Mouse (Mus musculus) midbrain, embryonic 14.5 days (tissue): ENCODE measurements around the gene Aspg. TPM values are rescaled to one million over a fixed set of nuclear protein-coding genes. Genes with fewer than 3 reads are reported as not detected.

Experiments
- ATAC-seq: fragments of 200-750 bp; cut with Nextera tagmentation; 2 replicates; pipeline ENCODE4 v1.8.0; 2017; ENCODE audit warnings: moderate number of reproducible peaks, moderate library complexity; ENCODE audit not compliant: low FRiP score, low TSS enrichment
- DNase-seq: peaks from one replicate; pipeline ENCODE4 v3.0.0-alpha.2; 2015
- H3K27ac ChIP-seq: fragments of 300-500 bp; sonication (generic); replicated peaks from 2 replicates; pipeline ENCODE4 v1.5.1; 2014; ENCODE audit warnings: mild to moderate bottlenecking, low read depth, low read length, moderate library complexity
- H3K27me3 ChIP-seq: fragments of 300-500 bp; sonication (generic); 2 replicates; pipeline ENCODE4 v1.6.1; 2014; ENCODE audit warnings: low read length, control low read depth, mixed read lengths; ENCODE audit not compliant: control insufficient read depth, insufficient read depth
- H3K36me3 ChIP-seq: fragments of 300-500 bp; sonication (generic); 2 replicates; pipeline ENCODE4 v1.6.1; 2014; ENCODE audit warnings: low read length, control low read depth; ENCODE audit not compliant: control insufficient read depth, insufficient read depth
- H3K4me1 ChIP-seq: fragments of 300-500 bp; sonication (generic); 2 replicates; pipeline ENCODE4 v1.6.1; 2014; ENCODE audit warnings: mild to moderate bottlenecking, antibody characterized with exemption, low read length, control low read depth; ENCODE audit not compliant: control insufficient read depth, insufficient read depth
- H3K4me2 ChIP-seq: fragments of 300-500 bp; sonication (generic); 2 replicates; pipeline ENCODE4 v1.6.1; 2014; ENCODE audit warnings: mild to moderate bottlenecking, low read length, moderate library complexity
- H3K4me3 ChIP-seq: fragments of 300-500 bp; sonication (generic); replicated peaks from 2 replicates; pipeline ENCODE4 v1.5.1; 2014; ENCODE audit warnings: low read depth, low read length
- H3K9ac ChIP-seq: fragments of 300-500 bp; sonication (generic); replicated peaks from 2 replicates; pipeline ENCODE4 v1.6.1; 2014; ENCODE audit warnings: mild to moderate bottlenecking, low read length, moderate library complexity
- H3K9me3 ChIP-seq: fragments of 300-500 bp; sonication (generic); 2 replicates; pipeline ENCODE4 v1.6.1; 2016; ENCODE audit warnings: low read length, control low read depth, mixed read lengths; ENCODE audit not compliant: control insufficient read depth
- WGBS: fragments of 180-500 bp; shearing (Covaris S2); extraction: QIAGEN DNeasy Blood & Tissue Kit; methylation state at CpG from one replicate; pipeline ENCODE4 v1.1.7; 2014; 5-methylcytosine and 5-hydroxymethylcytosine counted together
- polyA plus RNA-seq: library from polyadenylated mRNA; unstranded; fragments of >200 nt; fragmentation: Nextera tagmentation; extraction: Ambion mirVana; gene quantifications from 2 replicates; pipeline ENCODE4 v1.2.1, GENCODE M21; 2014

Aspg gene
- polyA plus RNA-seq, 1 experiment from 2014 or later: not detected

- 87% methylated on average over 8 of the region's 8 CpGs for WGBS
- H3K36me3 ChIP-seq: no peaks in the 10 kb centered on the region
- no peak overlapping the region for H3K9ac ChIP-seq
- H3K4me3 ChIP-seq: no peak overlapping the region
- no peak for DNase-seq
- no peaks in the 10 kb centered on the region for H3K9me3 ChIP-seq
- H3K27me3 ChIP-seq: no peaks in the 10 kb centered on the region
- no peak overlapping the region for H3K4me2 ChIP-seq
- no peak for ATAC-seq
- no peak overlapping the region for H3K27ac ChIP-seq
- H3K4me1 ChIP-seq: no peaks in the 10 kb centered on the region
Observed at GRCm38 (mm10) chr12:112094261-112094880, 12.1 kb upstream of the Aspg start.

- no peaks in the 10 kb centered on the region for H3K9me3 ChIP-seq
- DNase-seq (no peak), ATAC-seq (no peak)
- H3K4me3 ChIP-seq: no peak overlapping the region
- WGBS: 80% methylated on average over 13 of the region's 13 CpGs
- no peak overlapping the region for H3K4me2 ChIP-seq
- no peak overlapping the region for H3K27ac ChIP-seq
- no peaks in the 10 kb centered on the region for H3K27me3 ChIP-seq
- no peaks in the 10 kb centered on the region for H3K4me1 ChIP-seq
- H3K36me3 ChIP-seq: no peaks in the 10 kb centered on the region
- H3K9ac ChIP-seq: no peak overlapping the region
Observed at GRCm38 (mm10) chr12:112096051-112096732, 10.3 kb upstream of the Aspg start.

- H3K9me3 ChIP-seq: no peaks in the 10 kb centered on the region
- ATAC-seq: no peak
- no peaks in the 10 kb centered on the region for H3K4me1 ChIP-seq
- H3K4me2 ChIP-seq: no peak overlapping the region
- H3K4me3 ChIP-seq: no peak overlapping the region
- H3K36me3 ChIP-seq: no peaks in the 10 kb centered on the region
- no peaks in the 10 kb centered on the region for H3K27me3 ChIP-seq
- DNase-seq: no peak
- H3K27ac ChIP-seq: no peak overlapping the region
- no peak overlapping the region for H3K9ac ChIP-seq
- WGBS: 84% methylated on average over 8 of the region's 8 CpGs
Observed at GRCm38 (mm10) chr12:112096733-112097117, 9.8 kb upstream of the Aspg start.

- H3K4me1 ChIP-seq: no peaks in the 10 kb centered on the region
- H3K27me3 ChIP-seq: no peaks in the 10 kb centered on the region
- no peaks in the 10 kb centered on the region for H3K36me3 ChIP-seq
- WGBS: 54% methylated on average over 4 of the region's 4 CpGs
- H3K9me3 ChIP-seq: no peaks in the 10 kb centered on the region
- ATAC-seq: no peak
- no peak for DNase-seq
- H3K4me3 ChIP-seq: no peak overlapping the region
- H3K9ac ChIP-seq: no peak overlapping the region
- H3K4me2 ChIP-seq: no peak overlapping the region
- H3K27ac ChIP-seq: no peak overlapping the region
Observed at GRCm38 (mm10) chr12:112100106-112100505, 6.4 kb upstream of the Aspg start.

GRCm38 (mm10) chr12:112101045-112101444 is 5.4 kb upstream of the Aspg start:
- WGBS: 68% methylated on average over 4 of the region's 4 CpGs
- Histone ChIP-seq H3K4me1 (no peaks in the 10 kb centered on the region), H3K36me3 (no peaks in the 10 kb centered on the region), H3K27me3 (no peaks in the 10 kb centered on the region), H3K4me3 (no peak overlapping the region), H3K9me3 (no peaks in the 10 kb centered on the region), H3K9ac (no peak overlapping the region), H3K4me2 (no peak overlapping the region), H3K27ac (no peak overlapping the region)
- ATAC-seq: no peak
- DNase-seq: no peak

- ATAC-seq (no peak), DNase-seq (no peak)
- H3K4me1 ChIP-seq: no peaks in the 10 kb centered on the region
Observed at GRCm38 (mm10) chr12:112103179-112103578, 3.3 kb upstream of the Aspg start.

GRCm38 (mm10) chr12:112104890-112105289 is 1.6 kb upstream of the Aspg start:
- Histone ChIP-seq H3K4me3 (no peak overlapping the region), H3K36me3 (no peaks in the 10 kb centered on the region), H3K9ac (no peak overlapping the region), H3K27me3 (no peaks in the 10 kb centered on the region; the same call in 1 of the 2 replicates), H3K4me2 (no peak overlapping the region), H3K4me1 (no peaks in the 10 kb centered on the region), H3K27ac (no peak overlapping the region), H3K9me3 (no peaks in the 10 kb centered on the region)
- 90% methylated on average over 11 of the region's 11 CpGs for WGBS
- DNase-seq (no peak), ATAC-seq (no peak)

More at GRCm38 (mm10) chr12:112103179-112103578, 3.3 kb upstream of the Aspg start:
- H3K9ac ChIP-seq: no peak overlapping the region
- 88% methylated on average over 5 of the region's 5 CpGs for whole genome bisulfite sequencing
- H3K4me3 ChIP-seq: no peak overlapping the region
- H3K36me3 ChIP-seq: no peaks in the 10 kb centered on the region
- H3K27me3 ChIP-seq: no peaks in the 10 kb centered on the region; the same call in 1 of the 2 replicates
- H3K4me2 ChIP-seq: no peak overlapping the region
- H3K9me3 ChIP-seq: no peaks in the 10 kb centered on the region
- H3K27ac ChIP-seq: no peak overlapping the region

- Histone ChIP-seq H3K27ac (no peak overlapping the region), H3K4me2 (no peak overlapping the region), H3K9me3 (no peaks in the 10 kb centered on the region), H3K4me3 (no peak overlapping the region), H3K9ac (no peak overlapping the region), H3K36me3 (no peaks in the 10 kb centered on the region), H3K4me1 (no peaks in the 10 kb centered on the region), H3K27me3 (no peaks in the 10 kb centered on the region; the same call in 1 of the 2 replicates)
- no peak for ATAC-seq
- 91% methylated on average over 8 of the region's 8 CpGs for WGBS
- no peak for DNase-seq
Observed at GRCm38 (mm10) chr12:112107685-112108084, 1.2 kb downstream of the Aspg start.
